Mouse (Mus musculus) gastrocnemius, adult 2 months (tissue): ENCODE data around the gene Cd3e. TPM values are rescaled to one million over a fixed set of nuclear protein-coding genes. Genes with fewer than 3 reads are reported as not detected.

Experiments
- DNase-seq: peaks from one replicate; pipeline ENCODE4 v3.0.0; 2022
- H3K27ac ChIP-seq: fragments of 200-600 bp; 2 replicates; pipeline ENCODE4 v1.8.1; 2022; ENCODE audit warnings: mild to moderate bottlenecking
- H3K4me3 ChIP-seq: fragments of 200-600 bp; 2 replicates; pipeline ENCODE4 v1.8.1; 2022; ENCODE audit warnings: mild to moderate bottlenecking, moderate library complexity
- CTCF ChIP-seq: fragments of 200-600 bp; IDR thresholded peaks from 2 replicates; pipeline ENCODE4 v1.8.1; 2022; ENCODE audit warnings: antibody characterized with exemption, mild to moderate bottlenecking, moderate library complexity
- intact Hi-C: fragments of 180-260 bp; cut with DNase I; formaldehyde crosslinking; loops from one replicate; pipeline ENCODE4 v1.15.1; 2025
- total RNA-seq, 2 experiments: library from RNA; stranded (reverse); gene quantifications; 2 replicates each; pipeline ENCODE4 v1.2.3; 2021

Cd3e gene
- total RNA-seq, 2 experiments from 2014 or later: not detected

DNA sequence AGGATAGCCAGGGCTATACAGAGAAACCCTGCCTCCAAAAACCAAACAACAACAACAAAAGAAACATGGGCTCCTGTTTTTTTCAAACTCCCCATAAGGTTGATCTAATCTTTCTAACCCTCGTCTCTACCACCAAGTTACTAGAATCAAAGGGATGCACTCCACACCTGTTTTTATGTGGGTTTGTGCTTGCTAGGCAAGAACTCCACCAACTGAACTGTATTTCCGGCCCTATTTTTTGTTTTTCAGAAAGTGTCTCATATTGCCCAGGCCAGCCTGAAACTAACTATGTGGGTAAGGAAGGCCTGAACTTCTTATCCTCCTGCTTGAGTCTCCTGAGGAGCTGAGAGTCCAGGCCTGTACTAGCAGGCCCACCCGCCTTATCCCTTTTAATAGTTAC lies 55.0 kb downstream of the Cd3e start:
- intact Hi-C loops: no loop called here
- H3K27ac ChIP-seq: no peak overlapping the region
- no peak for DNase-seq
- no peak for TF ChIP-seq CTCF
- H3K4me3 ChIP-seq: no peak overlapping the region

Other genes starting within 250 kb of the Cd3e start
- gene Arcn1, start 241.8 kb downstream of the Cd3e start, total RNA-seq: 10 to 100 TPM; 83.0 to 85.3 TPM
- gene Ift46, start 241.7 kb downstream of the Cd3e start, total RNA-seq: 10 to 100 TPM; 27.4 to 28.4 TPM
- gene Tmem25, start 210.3 kb downstream of the Cd3e start, total RNA-seq: 1 to 10 TPM; 4.2 to 7.9 TPM
- under 1 TPM; 0.25 to 0.41 TPM for gene Ttc36, start 206.6 kb downstream of the Cd3e start, total RNA-seq
- gene Kmt2a, start 128.3 kb downstream of the Cd3e start, total RNA-seq: 10 to 100 TPM; 21.5 to 21.7 TPM
- 100 to 1,000 TPM; 668 to 937 TPM for gene Atp5l, start 88.9 kb downstream of the Cd3e start, total RNA-seq
- gene Ube4a, start 44.0 kb downstream of the Cd3e start, total RNA-seq: 10 to 100 TPM; 40.7 to 48.2 TPM
- not detected for gene Cd3g, start 29.2 kb downstream of the Cd3e start, total RNA-seq
- gene Cd3d, start 27.8 kb downstream of the Cd3e start, total RNA-seq: not detected
- gene Mpzl2, start 30.2 kb upstream of the Cd3e start, total RNA-seq: under 1 TPM; 0.31 TPM
- 1 to 10 TPM; 1.7 to 2.0 TPM for gene Mpzl3, start 45.6 kb upstream of the Cd3e start, total RNA-seq
- gene Jaml, start 69.6 kb upstream of the Cd3e start, total RNA-seq: under 1 TPM; 0.64 to 0.66 TPM
- gene Scn2b, start 108.2 kb upstream of the Cd3e start, total RNA-seq: 1 to 10 TPM; 1.9 to 2.0 TPM
- 100 to 1,000 TPM; 201 to 246 TPM for gene Scn4b, start 128.8 kb upstream of the Cd3e start, total RNA-seq
- 1 to 10 TPM in 1 of 2 experiments, under 1 TPM in 1; 0.92 to 2.8 TPM for gene BC049352, start 172.4 kb upstream of the Cd3e start, total RNA-seq
- gene Tmprss4, start 194.5 kb upstream of the Cd3e start, total RNA-seq: not detected